Mouse (Mus musculus) myocyte (in vitro differentiated cells): ENCODE data around the gene Pltp.

Experiments
- MAX ChIP-seq: IDR thresholded peaks from one replicate; pipeline ENCODE4 v1.6.1; 2011; ENCODE audit warnings: low read depth, mild to moderate bottlenecking, control low read depth
- POLR2AphosphoS2 ChIP-seq: IDR thresholded peaks from one replicate; pipeline ENCODE4 v1.6.1; 2011; ENCODE audit warnings: low read depth, control low read depth; ENCODE audit not compliant: insufficient read length
- REST ChIP-seq: IDR thresholded peaks from one replicate; pipeline ENCODE4 v1.6.1; 2011; ENCODE audit warnings: mild to moderate bottlenecking, control low read depth, moderate library complexity; ENCODE audit not compliant: insufficient read depth, insufficient read length
- USF1 ChIP-seq: IDR thresholded peaks from one replicate; pipeline ENCODE4 v1.6.1; 2011; ENCODE audit warnings: low read depth, mild to moderate bottlenecking, control low read depth, moderate library complexity

DNA sequence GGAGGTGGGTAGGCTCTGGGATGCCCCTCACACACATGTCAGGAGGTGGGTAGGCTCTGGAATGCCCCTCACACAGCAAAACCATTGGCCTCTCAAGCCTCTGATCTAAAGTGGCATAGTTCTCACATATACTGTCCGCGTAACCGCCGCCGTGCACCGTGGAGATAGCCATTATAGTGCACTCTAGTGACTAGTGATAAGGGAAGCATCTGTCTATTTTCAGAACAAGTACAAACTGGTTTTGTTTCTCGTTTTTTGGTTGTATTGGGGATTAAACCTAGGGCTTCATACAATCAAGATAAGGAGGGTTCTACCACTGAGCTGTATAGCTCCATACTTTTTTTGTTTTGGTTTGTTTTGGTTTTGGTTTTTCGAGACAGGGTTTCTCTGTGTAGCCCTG lies 41.7 kb downstream of the Pltp start:
- no peak for TF ChIP-seq POLR2AphosphoS2
- no peak for TF ChIP-seq REST
- no peak for TF ChIP-seq USF1
- TF ChIP-seq MAX = no peak
